Mouse (Mus musculus) CH12F3 (cell line): ENCODE measurements around the gene Cacna1f.

ENCODE experiments used
- in situ Hi-C: fragments of 300-500 bp; cut with MboI; formaldehyde crosslinking; loops from 2 replicates; pipeline ENCODE4 v1.14.3; 2020; ENCODE audit warnings: low sequenced_read_pairs

Cacna1f gene

GRCm38 (mm10) chrX:7606783-7607182 lies at the start of gene Cacna1f:
Cacna1f (plus strand) TSS chrX:7607083.
- in situ Hi-C loops, result no loop called here

GRCm38 (mm10) chrX:7563076-7563475 lies 43.8 kb upstream of the Cacna1f start:
- in situ Hi-C loops, result no loop called here

- in situ Hi-C loops, result no loop called here
Observed at GRCm38 (mm10) chrX:7566352-7566751, 40.5 kb upstream of the Cacna1f start.

- in situ Hi-C loops, result no loop called here
Observed at GRCm38 (mm10) chrX:7567491-7567890, 39.4 kb upstream of the Cacna1f start.

- in situ Hi-C loops, result no loop called here
Observed at GRCm38 (mm10) chrX:7570481-7571175, 36.3 kb upstream of the Cacna1f start.

GRCm38 (mm10) chrX:7571565-7572136 lies 35.2 kb upstream of the Cacna1f start:
- in situ Hi-C loops, result no loop called here

- in situ Hi-C loops, result no loop called here
Observed at GRCm38 (mm10) chrX:7572466-7572865, 34.4 kb upstream of the Cacna1f start.

- in situ Hi-C loops, result no loop called here
Observed at GRCm38 (mm10) chrX:7573176-7574086, 33.5 kb upstream of the Cacna1f start, which contains the start of gene Foxp3. Foxp3 (plus strand) TSS chrX:7573644.

- in situ Hi-C loops, result no loop called here
Observed at GRCm38 (mm10) chrX:7574087-7574884, 32.6 kb upstream of the Cacna1f start, which contains the start of gene Ppp1r3f. Ppp1r3f (minus strand) TSS chrX:7574283.

GRCm38 (mm10) chrX:7574885-7575231 lies 32.0 kb upstream of the Cacna1f start:
- in situ Hi-C loops, result no loop called here

- in situ Hi-C loops, result no loop called here
Observed at GRCm38 (mm10) chrX:7581151-7581550, 25.7 kb upstream of the Cacna1f start.

GRCm38 (mm10) chrX:7583881-7584280 lies 23.0 kb upstream of the Cacna1f start:
- in situ Hi-C loops, result no loop called here

GRCm38 (mm10) chrX:7586356-7586755 lies 20.5 kb upstream of the Cacna1f start:
- in situ Hi-C loops, result no loop called here

GRCm38 (mm10) chrX:7595371-7595770 lies 11.5 kb upstream of the Cacna1f start:
- in situ Hi-C loops, result no loop called here

- in situ Hi-C loops, result no loop called here
Observed at GRCm38 (mm10) chrX:7604004-7604403, 2.9 kb upstream of the Cacna1f start.

- in situ Hi-C loops, result no loop called here
Observed at GRCm38 (mm10) chrX:7604879-7605574, 1.9 kb upstream of the Cacna1f start, which contains the start of gene Ccdc22. Ccdc22 (minus strand) TSS chrX:7605517.

GRCm38 (mm10) chrX:7605575-7605941 lies 1.3 kb upstream of the Cacna1f start:
- in situ Hi-C loops, result no loop called here

- in situ Hi-C loops, result no loop called here
Observed at GRCm38 (mm10) chrX:7610035-7610434, 3.2 kb downstream of the Cacna1f start.

- in situ Hi-C loops, result no loop called here
Observed at GRCm38 (mm10) chrX:7610536-7611258, 3.8 kb downstream of the Cacna1f start.
